Mouse (Mus musculus): ENCODE measurements around the gene Tigd2.

Tigd2 gene

GRCm38 (mm10) chr6:59255909-59256308 is 47.2 kb downstream of the Tigd2 start:
- no peak for DNase-seq (ENCODE audit: low spot score)

All from embryo, embryonic 10 days (tissue).